Mouse (Mus musculus): Measurements from ENCODE around the gene Rcbtb2.

Rcbtb2 gene

DNA sequence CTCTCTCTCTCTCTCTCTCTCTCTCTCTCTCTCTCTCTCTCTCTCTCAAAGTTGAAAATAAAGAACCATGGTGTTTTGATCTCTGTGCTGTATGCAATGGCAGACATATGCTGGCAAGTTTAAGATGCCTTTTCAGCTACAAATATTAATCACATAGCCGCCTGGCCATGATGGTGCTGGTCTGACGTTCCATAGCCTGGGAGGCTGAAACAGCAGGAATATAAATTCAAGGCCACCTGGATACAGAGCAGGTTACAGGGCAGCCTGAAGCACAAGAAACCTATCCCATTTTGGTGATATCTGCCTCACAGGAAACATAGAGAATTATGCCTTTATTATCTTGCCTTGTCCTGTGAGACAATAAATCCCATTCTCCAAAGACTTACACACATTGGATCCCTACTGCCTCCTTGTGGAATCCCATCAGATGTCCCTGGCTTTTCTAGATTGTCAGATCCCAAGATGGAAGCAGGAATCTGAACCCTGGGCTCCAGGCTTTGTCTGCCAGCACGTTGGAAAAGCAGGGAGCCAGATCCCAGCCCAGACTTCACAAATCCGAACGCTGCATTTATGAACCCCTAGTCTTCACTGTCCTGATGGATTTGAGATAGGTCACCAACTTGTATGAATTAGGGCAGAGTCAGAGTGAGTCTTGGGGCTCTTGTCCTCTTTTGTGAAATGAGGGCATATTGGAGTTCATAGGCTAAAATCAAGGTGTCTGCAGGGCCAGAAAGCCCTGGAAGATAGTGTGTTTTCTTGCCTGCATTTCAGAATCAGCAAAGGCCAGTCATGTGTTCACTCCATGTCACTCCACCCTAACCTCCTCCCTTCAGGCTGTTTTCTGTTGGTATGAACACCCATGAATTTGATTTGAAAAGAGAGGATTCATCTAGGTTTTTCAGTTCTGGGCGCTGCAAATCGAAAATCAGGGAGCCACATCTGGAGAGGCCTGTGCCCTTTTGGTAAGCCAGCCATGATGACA is 5.1 kb upstream of the Rcbtb2 start:
- DNase-seq, result no peak

DNA sequence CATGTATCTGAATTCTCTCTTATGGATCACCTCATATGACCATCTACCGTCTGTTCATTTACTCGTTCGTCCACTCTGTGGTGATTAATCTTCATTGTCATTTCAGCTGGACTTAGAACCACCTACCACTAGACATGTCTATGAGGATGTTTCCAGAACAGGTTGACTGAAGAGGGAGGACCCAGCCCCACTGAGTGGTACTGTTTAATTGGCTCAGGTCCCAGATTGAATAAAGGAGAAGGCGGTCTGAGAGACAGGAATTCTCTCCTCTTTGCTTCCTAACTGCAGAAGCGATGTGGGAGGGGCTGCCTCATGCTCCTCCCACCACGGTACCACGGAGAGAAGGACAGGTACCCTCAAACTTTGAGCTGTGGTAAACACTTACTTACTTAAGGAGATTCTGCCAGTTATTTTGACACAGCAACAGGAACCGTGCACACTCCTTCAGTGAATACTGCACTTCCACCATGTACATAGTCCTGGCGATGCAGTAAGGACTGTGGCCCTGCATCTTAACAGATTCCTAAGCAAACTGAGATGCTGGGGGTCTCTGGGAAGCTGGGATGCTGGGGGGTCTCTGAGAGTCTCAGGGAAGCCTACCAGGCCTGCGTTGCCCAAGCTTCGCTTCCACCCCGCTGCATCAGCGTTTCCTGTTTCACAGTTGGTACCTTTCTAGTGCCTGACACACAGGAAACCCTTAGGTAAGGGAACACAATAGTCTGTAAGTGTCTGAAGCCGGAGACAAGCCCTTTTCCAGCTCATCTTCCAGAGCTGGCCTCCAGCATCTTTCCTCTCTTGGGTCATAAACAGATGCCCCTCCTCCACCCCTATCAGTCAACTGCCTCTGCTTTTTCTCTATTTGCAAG is 4.1 kb upstream of the Rcbtb2 start:
- peak; percentile 64 to 77 for DNase-seq

DNA sequence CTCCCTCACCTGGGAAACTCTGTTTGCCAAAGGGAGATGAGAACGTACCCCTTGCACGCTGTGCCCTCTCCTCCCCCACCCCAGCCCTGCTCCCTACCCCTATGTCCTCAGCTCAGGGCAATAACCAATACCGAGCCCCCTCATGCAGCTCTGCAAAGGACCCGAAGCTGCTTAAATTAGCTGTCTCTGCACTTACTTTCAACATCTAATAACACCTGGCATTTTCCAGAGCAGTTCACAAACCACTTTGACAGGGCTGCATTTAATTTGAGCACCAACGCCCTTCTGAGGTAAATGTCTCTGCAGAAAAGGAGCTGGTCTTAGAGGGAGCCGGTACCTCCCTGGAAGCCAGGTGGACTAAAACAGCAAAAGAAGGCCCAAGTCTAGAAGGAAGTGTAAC is 3.4 kb upstream of the Rcbtb2 start:
- DNase-seq, result peak in 1 of 2 experiments; percentile 63

DNA sequence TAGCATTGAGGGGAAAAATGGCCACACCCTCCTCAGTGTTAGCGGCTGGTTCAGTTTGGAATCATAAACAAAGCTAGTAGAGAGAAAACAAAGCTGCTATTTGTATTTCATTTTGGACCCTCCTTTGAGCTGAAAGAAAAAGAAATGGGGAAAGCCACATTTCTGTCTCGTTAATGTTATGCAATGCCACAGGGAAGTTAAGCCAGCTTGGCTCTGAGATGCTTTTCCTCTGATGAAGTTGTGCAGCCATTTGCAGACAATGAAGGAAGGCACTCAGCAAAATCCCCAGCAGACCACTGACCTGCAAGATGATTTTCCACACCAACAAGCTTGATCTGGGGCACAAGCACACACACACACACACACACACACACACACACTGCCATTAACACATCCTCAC is 2.9 kb upstream of the Rcbtb2 start:
- DNase-seq, result peak in 1 of 2 experiments; percentile 6

DNA sequence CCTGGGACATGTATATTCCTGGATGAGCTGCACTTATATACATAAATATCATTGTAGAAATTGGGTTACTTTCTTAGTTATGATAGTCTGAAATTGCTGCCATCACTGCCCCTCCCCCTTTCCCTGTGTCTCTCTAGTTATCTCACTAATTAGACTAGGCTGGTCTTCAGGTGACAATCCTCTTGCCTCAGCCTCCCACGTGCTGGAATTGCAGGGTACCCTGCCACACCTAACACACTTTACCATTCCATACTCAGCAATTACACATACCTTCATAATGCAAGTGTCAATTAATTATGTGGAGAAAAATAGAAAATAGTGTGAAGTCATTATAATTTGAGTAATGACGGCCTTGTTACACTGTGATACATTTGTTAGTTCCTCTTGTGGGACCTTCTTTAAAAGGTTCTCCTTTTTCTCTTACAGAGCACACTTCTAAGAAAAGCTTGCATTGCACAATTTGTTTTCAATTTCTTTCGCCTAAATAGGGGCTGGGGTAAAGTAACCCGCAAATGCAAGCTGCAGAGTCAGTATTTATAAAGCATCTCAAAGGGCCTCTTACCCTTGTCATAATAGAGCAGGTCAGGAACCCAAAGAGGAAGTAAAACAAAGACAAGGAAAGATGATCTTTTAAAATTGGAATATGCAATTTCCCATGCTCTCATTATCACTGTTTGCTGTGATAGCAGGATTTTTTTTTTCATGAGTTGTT is 470 bp upstream of the Rcbtb2 start:
- DNase-seq, result peak in 1 of 2 experiments; percentile 5

DNA sequence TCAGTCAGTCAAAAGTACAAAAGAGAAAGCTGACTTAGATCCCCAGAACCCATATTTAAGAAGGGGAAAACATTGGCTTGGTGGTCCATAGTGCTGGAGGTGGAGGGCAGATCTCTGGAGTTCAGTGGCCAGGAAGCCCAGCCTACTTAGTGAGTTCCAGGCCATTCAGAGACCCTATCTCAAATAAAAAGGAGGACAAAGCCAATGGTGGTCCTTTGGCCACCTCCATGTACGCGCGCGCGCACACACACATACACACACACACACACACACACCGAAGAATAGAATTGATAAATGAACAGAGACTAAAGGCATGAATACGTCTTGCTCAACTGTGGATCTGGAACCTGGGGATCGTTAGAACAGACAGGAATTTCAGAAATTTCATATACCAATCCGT is 544 bp downstream of the Rcbtb2 start:
- peak in 1 of 2 experiments; percentile 18 for DNase-seq

DNA sequence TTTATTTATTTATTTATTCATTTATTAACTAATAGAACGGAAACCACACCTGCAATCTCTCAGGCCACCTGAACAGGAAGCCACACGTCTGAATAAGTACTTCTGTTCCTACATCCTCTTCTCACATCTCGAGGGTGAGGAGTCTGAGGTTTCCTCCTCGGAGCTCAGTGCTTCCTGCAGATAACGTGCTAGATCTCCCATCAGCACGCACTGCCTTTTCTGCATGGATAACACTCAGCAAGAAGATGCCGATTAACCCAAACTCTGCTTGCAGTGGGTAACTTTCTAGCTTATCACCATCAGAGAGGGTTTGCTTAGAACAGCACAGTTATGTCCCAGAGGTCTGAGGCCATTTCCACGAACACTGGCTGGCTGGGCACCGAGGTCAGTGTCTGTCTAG is 949 bp downstream of the Rcbtb2 start:
- DNase-seq, result peak; percentile 62 to 80

DNA sequence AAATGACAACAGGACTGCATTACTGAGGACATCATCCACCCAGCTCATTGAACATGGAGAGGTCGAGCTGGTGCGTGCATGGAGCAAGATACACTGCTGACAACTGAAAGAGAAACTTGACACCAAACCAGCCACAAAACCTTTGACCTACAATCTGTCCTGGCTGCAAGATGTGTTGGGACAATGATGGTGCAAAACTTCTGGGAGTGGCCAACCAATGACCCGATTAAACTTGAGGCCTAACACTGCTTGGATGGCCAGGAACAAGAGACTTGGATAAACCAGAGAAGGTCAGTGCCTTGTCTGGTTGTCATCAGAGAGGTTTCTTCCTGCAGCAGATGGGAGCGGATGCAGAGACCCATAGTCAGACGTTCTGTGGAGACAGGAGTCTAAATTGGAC is 7.7 kb downstream of the Rcbtb2 start:
- no peak for DNase-seq

DNA sequence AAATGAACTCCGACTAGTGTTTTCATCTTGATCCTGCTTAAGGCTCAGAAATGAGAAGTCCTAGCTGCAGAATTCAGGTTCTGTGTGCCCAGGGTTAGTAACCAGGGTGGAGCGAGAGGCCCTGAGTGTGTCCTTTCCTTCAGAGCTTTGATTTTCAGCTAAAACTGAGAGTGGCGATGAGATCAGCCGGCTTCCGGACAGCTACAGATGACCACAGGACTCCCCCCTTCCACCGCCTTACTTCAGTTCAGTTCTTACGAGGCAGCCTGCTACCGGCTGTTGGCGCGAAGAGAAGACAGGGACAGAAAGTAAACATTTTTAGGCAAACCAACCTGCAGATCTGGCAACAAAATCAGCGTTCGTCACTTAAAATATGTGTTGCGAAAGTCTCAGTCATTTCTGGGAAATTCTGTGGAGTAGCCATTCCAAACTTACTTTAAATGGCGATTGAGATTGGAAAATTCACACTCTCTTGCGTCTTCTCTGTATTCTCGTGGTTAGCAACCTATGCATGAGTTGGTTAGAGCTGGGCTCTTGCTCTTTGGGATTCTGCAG is 9.1 kb downstream of the Rcbtb2 start:
- DNase-seq, result no peak

DNA sequence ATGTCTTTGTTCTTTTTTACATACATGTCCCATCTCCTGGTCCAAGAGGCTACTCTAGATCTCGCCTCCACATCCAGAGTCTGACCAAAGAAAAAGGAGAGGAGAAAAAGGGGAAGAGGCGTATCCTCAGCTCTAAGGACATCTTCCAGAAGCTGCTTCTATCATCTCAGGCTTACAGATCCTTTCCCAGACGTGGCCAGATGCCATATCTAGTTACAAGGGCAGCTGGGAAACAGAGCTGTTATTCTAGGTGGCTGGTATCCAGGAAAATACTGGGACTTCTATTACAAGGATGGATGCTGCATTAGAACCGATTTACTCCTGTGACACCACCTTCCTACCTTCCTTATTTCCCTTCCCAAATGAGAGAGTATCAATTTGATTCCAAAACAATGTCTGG is 9.9 kb downstream of the Rcbtb2 start:
- DNase-seq, result no peak

DNA sequence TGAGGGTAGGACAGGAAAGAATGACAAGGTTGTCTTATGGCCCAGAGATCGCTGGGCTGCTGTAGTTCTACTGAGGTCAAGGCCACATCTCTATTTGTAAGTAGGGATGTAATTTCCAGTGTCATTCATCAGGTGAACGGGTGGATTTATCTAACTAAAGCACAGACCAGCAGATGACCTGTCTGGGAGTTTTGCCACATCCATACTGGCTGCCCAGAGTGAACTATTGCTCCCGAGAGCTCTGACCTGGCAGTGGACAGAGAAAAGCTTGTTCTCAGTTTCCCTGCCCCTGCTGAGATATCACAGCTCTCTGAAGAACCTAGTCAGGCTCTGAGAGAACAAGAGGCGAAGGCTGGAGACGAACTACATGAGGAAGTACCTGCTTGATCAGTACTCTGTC is 14.4 kb downstream of the Rcbtb2 start:
- no peak for DNase-seq

DNA sequence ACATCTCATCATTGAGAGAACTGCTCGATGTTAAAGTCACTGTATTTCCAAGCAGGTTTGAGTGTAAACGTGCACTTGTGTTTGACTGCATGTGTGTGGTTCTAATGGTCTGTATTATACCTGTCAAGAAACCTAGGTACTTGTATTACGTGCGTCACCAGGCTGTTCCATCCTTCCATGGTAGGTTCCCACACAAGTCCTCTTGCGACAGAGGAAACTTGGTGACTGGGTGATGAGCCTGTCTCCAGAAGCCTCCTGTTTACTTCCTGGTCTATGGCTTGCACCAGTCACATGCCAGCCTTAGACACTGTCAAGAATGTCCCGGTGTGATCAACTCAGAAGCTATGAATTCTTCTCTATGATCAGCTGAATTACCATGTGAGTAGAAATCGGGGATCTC is 15.6 kb downstream of the Rcbtb2 start:
- no peak for DNase-seq

DNA sequence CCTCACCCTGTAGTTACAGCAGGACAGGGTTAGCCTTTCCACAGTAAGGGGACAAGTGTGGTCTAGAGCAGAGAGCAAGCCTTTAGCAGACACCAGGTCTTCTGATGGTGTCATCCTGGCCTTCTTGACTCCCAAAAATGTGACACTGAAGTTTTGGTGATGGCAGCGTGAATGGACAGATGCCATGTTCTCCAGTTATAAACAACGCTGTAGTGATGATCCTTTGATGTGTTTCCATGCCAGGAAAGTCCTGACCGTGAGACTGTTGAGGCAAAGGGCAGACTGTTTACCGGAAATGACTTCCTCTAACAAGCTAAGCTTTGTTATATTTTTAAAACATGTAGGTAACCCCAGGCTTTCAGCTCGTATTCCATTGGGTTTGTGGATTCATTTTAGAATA is 17.0 kb downstream of the Rcbtb2 start:
- no peak for DNase-seq

DNA sequence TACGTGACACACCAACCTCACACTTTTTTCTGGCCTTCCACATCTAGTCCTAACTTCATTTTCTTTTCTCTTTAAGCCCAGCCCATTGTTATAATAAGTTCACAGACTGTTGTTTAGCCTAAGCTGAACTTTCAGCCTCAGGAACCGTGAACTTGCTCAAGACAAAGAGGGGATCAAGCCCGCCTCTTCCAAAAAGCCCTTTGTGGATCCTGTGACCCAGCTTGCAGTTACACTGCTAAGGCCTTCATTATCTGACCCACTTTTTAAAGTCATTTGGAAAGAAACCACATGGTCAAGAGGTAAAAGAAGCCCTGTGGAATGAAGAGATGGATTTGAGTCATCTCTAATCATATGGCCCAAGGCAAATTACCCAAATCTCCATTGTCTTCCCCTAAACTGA is 19.0 kb downstream of the Rcbtb2 start:
- DNase-seq, result no peak

DNA sequence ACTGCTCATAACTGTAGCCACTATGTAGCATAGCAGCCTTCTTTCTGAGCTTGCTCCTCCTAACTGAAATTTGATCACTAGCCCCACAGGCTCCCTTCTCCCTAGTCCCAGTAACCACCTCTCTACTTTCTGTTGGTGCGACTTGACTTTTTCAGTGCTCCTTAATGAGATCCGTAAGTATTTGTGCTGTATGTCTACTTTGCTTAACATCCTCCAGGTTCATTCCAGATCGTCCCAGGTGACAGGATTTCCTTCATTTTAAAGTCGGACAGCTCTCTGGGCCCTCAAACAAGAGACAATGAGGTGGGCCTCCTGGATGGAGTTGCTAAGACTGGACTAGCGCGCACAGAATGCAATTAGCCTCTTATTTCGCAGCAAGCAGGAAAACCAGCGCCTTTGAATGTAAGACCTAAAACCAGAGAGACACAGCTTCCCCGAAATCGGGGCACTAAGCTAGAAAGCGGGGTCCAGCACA is 19.6 kb downstream of the Rcbtb2 start:
- no peak for DNase-seq

DNA sequence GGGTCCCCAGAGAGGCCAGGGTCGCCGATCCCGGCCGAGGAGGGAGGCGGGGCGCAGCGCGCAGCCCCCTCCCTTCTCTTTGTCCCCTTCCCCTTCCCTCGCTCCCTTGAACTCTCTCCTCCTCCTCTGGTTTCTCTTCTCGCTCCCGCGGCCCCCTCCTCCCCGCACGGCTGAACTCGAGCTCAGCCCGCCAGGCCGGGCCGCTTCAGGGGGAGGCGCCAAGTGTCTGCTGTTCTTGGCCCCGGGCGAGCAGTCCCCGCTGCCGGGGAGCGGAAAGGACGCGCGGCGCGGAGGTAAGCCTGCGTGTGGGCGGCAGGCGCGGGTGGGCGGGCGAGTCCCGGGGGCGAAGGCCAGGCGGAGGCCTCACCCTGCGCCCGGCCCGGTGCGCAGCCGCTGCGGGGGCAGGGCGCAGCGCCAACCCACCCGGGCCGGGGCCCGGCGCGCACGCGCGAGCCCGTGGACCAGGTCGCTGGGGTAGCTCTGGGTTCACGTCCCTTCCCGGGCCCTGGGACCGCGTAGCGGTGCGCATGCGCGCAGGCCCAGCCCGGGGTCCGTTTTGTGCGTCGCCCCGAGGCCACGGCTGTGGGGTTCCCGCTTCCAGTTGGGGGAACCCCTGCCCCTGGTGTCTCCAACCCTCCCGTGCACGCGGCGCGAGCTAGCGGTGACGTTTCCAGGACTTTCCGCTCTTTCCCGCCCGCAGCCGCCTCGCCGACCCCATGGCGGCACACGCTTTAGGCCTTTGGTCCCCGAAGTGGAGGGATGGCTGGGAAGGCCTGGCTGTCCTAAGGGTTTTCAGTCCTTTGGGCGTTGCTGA is 20.3 kb downstream of the Rcbtb2 start:
- peak; percentile 85 to 91 for DNase-seq

DNA sequence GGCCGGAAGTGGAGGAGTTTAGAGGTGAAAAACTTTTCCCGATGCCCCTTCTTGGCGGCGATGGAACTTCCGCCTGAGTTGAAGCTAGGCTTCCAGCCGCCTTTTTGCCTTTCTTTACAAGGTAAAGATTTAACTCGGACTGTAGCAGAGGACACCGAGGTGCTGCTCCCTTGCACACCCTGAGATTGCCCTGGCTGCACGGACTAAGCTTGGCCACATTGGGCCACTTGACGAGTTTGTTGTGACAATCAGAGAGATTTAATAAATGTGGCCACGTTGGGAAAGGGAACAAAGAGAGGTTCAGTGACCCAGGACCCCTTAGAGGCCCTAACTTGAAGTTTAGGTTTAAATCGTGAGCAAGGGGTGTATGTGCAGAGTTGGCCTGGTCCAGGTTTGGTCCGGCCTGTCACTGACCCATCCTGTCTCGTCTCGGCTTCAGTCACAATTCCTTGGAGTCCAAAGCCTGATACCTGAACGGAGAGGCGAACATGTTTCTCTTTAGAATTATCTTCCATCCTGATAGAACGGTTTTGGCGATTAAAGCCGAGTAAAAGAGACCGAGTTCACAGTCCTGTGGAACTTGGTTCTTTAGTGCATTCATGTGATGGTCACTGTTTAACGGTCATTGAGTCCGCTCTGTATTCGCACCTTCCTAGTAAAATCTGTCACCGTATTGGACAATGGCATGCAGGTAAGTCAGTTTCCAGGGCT is 21.0 kb downstream of the Rcbtb2 start:
- no peak for DNase-seq

DNA sequence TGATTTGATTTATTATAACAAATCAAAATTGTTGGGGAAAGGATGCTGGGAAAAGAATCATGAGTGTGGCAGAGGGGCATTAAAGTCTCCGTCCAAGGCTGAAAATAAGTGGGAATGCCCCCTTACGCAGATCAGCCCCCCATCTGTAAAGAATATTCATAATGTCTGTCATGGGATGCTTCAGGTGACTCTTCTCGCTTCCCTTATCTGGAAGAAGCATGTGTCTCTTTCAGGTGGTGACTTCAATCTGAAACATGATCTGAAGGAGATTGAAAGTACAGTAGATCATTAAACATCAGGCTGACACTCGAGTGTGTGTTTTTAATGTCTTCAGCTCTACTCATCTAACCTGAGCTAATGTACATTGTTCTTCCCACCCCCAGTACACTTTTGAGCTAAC is 22.7 kb downstream of the Rcbtb2 start:
- no peak for DNase-seq

DNA sequence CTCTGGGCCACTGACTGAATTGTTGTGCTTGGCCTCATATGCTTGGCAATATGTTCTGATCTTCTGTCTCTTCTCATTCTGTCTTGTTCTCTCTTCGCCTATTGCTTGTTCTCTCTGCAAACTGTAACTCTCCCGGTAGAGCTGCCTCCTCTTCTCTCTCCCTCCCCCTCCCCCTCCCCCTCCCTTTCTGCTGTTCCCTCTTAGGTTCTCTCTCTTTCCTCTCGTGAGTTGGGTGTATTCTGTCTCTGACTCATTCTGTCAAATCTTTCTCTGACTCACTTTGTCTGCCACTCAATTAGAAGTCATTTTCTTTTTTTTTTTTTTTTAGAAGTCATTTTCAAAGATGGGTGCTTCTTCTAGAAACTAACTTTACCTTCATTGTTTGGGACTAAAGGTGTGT is 23.9 kb downstream of the Rcbtb2 start:
- no peak for DNase-seq

DNA sequence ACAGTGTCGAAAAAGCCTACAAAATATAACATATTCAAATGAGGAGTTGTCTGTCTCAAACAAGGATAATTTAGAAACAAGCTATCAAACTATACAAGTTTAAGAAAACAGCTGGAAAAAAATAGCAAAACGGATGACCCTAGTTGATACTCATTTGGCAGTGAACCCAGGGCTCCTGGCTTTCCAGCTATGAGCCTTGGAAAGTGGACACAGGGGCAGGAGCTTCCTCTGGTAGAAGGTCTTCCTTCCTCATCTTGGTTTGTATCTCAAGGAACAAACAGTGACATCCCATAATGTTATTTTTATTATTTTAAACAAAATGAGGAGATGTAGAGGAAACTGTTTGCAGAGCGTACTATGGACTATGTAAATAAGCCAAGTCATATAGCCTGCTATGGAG is 25.3 kb downstream of the Rcbtb2 start:
- no peak for DNase-seq

DNA sequence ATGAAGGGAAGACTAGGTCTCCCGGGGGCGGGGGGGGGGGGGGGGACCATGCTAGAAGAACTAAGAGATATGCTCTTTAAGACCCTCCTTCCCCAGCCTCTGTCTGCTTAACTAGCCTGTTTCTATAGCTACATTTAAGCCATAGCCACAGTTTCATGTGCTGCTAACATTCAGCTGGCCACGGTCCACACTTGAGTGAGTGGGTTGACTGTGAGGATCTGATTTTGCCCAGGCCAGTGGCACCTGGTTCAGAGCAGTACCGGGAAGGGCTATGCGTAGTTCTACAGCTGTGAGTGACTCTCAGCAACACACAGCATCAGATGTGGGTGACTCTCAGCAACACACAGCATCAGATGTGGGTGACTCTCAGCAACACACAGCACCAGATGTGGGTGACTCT is 38.5 kb downstream of the Rcbtb2 start:
- DNase-seq, result no peak
